Mouse (Mus musculus): ENCODE data around the gene Gigyf2. TPM values are rescaled to one million over a fixed set of nuclear protein-coding genes. Genes with fewer than 3 reads are reported as not detected.

Gigyf2 gene
- total RNA-seq, 2 experiments from 2014 or later = 32.3 to 36.5 TPM

Other genes with a start within 250 kb of the Gigyf2 start
- gene Alppl2, start 237.1 kb upstream of the Gigyf2 start, total RNA-seq (2021) = not detected
- gene Alpi, start 225.4 kb upstream of the Gigyf2 start, total RNA-seq (2021) = not detected
- gene Akp3, start 202.0 kb upstream of the Gigyf2 start, total RNA-seq (2021) = not detected
- gene Ecel1, start 170.5 kb upstream of the Gigyf2 start, total RNA-seq (2021) = not detected
- not detected for gene Prss56, start 143.7 kb upstream of the Gigyf2 start, total RNA-seq (2021)
- gene Chrnd, start 136.4 kb upstream of the Gigyf2 start, total RNA-seq (2021) = 1 to 10 TPM; 4.4 to 5.2 TPM
- 1 to 10 TPM; 1.5 to 1.7 TPM for gene Chrng, start 122.3 kb upstream of the Gigyf2 start, total RNA-seq (2021)
- gene Eif4e2, start 113.1 kb upstream of the Gigyf2 start, total RNA-seq (2021) = 10 to 100 TPM; 54.3 to 61.6 TPM
- gene Efhd1, start 62.6 kb upstream of the Gigyf2 start, total RNA-seq (2021) = 10 to 100 TPM in 1 of 2 experiments, 1 to 10 TPM in 1; 5.8 to 14.6 TPM
- not detected for gene Kcnj13, start 67.7 kb downstream of the Gigyf2 start, total RNA-seq (2021)
- not detected for gene Snorc, start 143.3 kb downstream of the Gigyf2 start, total RNA-seq (2021)
- gene Neu2, start 182.9 kb downstream of the Gigyf2 start, total RNA-seq (2021) = 10 to 100 TPM; 14.8 to 21.9 TPM
- gene Ngef, start 246.9 kb downstream of the Gigyf2 start, total RNA-seq (2021) = under 1 TPM; 0.53 to 0.58 TPM

Measured in gastrocnemius, postnatal 14 days (tissue).